Mouse (Mus musculus) CD4-positive naive resting alpha-beta T cell, adult 76 days (primary cell): Measurements from ENCODE around the gene Ostc. TPM values are rescaled to one million over a fixed set of nuclear protein-coding genes. Genes with fewer than 3 reads are reported as not detected.

Experiments used
- total RNA-seq: library from RNA; stranded (reverse); gene quantifications from one replicate; pipeline ENCODE4 v1.2.4, GENCODE M21; 2023

Ostc gene
- total RNA-seq = 52.5 TPM

DNA sequence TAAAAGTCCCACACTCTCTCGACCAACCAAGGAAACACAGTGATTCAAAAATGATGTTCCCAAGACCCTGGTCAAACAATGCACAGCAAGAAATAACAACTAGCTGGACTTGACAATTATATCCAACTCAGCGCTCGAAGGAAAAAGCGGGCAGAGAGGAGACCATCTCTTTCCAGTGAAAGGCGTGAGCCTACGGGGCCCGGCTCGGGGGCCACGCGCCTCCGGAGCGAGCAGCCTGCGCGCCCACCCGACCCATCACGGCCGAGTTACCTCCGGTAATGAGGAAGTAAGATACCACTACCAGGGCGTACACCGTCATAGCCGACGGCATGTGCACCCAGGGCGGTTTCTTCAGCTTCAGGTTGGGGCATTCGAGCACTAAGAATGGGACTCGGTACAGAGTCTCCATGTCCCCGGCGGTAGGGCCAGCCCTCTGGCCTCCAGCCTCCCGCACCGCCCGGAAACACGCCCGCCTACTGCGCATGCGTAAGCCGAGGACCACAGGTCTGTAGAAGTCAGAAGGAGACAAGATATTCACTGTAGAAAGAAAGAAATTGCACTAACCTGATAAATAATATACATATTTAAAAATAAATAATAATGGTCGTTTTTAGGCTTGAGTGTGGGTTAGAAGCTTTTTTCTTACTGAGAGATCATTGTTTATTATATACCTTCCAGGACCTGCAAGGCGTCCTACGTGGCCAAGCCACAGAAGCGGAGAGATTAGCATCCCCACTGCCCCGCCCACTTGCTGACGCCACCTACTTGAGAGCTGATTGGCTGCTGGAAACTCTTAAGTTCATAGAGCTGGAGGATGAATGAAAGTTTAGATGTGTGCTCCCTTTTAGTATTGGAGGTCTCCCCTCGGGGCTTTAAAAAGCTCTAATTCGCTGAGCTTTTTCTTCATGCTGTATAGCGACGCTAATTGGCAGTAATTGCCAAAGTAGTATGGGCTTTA is at the start of gene Ostc:
Gene Ostc, minus strand, starts transcription at position 478 of the 958 bp plus-strand sequence.

DNA sequence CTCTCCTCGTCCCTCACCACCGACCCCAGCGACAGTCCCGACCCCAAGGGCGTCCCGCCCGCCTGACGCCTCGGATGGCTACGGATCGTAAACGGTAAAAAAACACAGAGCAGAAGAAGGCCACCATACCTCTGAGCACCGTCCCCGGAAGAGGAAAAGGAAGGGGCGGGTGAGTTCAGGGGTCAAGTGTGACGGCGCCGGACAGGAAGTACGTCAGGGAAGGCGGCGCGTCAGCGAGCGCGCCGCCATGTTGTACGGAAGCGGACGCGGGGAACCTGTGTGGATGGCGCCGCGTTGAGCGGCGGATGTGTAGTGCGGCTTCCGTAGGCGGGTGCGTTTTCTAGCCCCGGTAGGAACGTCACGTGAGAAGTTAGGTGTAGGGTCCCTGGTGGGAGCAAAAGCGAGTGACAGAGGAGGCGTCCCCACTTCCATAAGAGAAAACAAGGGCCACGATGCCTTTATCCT is 21.0 kb upstream of the Ostc start, which contains the start of gene Rpl34:
Gene Rpl34, minus strand, starts transcription at position 210 of the 465 bp plus-strand sequence.

Other genes with a start within 250 kb of the Ostc start
- not detected for gene Etnppl, start 92.0 kb downstream of the Ostc start, total RNA-seq
- gene Rpl34, start 21.0 kb upstream of the Ostc start, total RNA-seq = 2,011 TPM